Mouse (Mus musculus) kidney, adult 2 months (tissue): ENCODE results near the gene Armh3.

Source experiments
- CTCF ChIP-seq: fragments of 200-500 bp; conservative IDR thresholded peaks from 2 replicates; pipeline ENCODE4 v1.5.1; 2011; ENCODE audit warnings: low read depth, mild to moderate bottlenecking, control low read depth, low read length, moderate library complexity, mixed read lengths; ENCODE audit not compliant: insufficient read depth, insufficient read length
- POLR2A ChIP-seq: fragments of 200-500 bp; IDR thresholded peaks from one replicate; pipeline ENCODE4 v1.6.1; 2011; ENCODE audit warnings: low read depth, low read length, control low read depth

DNA sequence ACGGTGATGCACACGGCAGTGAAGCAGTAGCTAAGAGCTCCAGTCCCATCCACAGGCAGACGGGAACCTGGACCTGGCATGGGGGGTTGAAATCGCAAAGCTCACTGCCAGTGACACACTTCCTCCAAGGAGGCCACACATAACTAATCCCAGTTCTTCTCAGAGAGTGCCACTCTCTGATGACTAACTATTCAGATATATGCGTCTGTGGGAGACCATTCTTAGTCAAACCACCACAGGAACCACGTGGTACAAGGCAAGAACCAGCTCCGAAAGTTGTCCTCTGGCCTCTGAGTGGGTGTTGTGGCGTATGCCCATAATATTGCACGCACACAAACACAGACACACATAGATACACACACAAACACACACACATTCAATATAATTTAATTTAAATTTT, 4.0 kb upstream of the Armh3 start:
- no peak for TF ChIP-seq POLR2A
- no peak for TF ChIP-seq CTCF
